Mouse (Mus musculus): ENCODE measurements around the gene Gm2237. TPM values are rescaled to one million over a fixed set of nuclear protein-coding genes. Genes with fewer than 3 reads are reported as not detected.
"Not testable (repeated sequence)": the region's sequence is repeated elsewhere in the genome, so short reads cannot be mapped to it uniquely, and the experiment has no call there.

Gene Gm2237
- 0.23 and 0.31 TPM in 2 replicates for polyA plus RNA-seq (2016; fragmentation: Nextera tagmentation; extraction: Ambion mirVana)

DNA sequence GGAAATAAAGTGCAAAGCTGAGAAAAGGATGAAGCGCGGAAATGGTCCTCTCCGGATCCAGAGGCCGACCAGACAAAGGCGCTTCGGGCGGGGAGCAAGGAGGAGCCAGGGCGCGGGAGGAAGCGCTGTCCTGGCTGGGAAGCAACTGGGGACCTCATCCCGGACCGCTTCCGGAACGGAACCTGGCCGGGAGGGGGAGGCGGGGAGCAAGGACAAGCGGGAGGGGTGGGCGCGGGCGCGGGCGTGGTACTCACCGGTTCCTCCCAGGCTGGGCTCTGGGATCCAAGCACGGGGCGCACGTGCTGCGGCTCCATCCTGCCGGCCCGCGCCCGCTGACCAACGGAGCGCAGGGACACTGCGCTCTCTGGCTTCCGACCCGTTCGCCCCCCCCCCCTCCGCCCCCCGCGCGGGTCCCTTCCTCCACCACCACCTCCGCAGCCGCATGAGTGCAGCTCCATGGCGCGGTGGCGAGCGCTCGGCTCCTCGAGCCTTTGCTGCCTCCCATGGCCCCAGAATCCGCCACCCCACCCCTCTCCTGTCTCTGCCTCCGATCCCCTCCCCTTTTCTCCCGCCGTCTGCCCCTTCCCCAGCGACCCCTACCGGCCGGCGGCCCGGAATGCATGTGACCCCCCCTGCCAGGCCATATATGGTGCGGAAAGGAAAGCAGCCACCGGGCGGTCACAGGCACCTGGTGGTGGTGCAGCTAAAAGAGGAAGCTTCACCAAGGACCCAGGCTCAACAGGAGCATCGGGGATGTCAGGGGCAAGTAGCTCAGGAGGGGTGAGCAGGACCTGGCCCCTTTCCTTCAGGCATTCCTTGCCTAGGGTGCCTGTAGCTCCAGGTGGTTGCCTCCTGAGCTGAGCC, at the start of gene Gm2237:
Gene Gm2237, minus strand, starts transcription at position 332 of the 864 bp plus-strand sequence.
- WGBS (ENCODE audit: insufficient replicate concordance) = under 1% methylated on average over 36 of the region's 62 CpGs
- not testable (repeated sequence) for H3K9ac ChIP-seq; H3K27me3 ChIP-seq (replicated peaks); H3K9me3 ChIP-seq (replicated peaks); H3K4me1 ChIP-seq; H3K27ac ChIP-seq; ATAC-seq; H3K36me3 ChIP-seq
- peak within 1 kb of the TSS; percentile 41 for H3K4me3 ChIP-seq
- H3K4me2 ChIP-seq = peak within 1 kb of the TSS; percentile 63

DNA sequence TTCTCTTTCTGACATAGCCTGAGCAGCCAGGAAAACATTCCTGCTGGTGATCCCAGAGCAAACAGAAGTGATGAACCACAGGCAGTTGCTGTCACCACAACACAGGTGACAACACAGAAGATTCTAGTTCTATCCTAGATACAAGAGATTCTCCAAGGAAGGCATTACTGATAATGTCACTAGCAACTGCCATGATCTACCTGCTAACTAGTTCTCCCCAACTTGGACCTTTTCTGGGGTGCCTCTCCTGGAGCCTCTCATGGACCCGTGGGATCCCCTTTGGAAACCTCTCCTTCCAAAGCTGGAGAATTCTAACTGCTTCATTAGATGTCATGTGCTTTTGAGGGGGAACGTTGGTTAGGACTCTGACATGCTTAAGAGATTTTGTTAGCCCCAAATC, 17.5 kb upstream of the Gm2237 start, which contains the start of gene Gm5458:
Gene Gm5458, minus strand, starts transcription at position 101 of the 400 bp plus-strand sequence.
- ATAC-seq; H3K4me3 ChIP-seq; H3K9me3 ChIP-seq (replicated peaks): not testable (repeated sequence)

DNA sequence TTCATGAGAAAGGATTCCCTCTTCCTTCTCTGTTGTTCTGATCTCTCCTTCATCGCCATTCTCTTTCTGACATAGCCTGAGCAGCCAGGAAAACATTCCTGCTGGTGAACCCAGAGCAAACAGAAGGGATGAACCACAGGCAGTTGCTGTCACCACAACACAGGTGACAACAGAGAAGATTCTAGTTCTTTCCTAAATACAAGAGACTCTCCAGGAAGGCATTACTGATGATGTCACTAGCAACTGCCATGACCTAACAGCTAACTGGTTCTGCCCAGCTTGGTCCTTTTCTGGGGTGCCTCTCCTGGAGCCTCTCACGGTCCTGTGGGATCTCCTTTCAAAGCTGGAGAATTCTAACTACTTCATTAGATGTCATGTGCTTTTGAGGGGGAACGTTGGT, 35.1 kb downstream of the Gm2237 start, which contains the start of gene Gm2244:
Gene Gm2244, minus strand, starts transcription at position 101 of the 400 bp plus-strand sequence.
- not testable (repeated sequence) for H3K9me3 ChIP-seq (replicated peaks); H3K4me1 ChIP-seq; H3K9ac ChIP-seq; H3K4me2 ChIP-seq; H3K36me3 ChIP-seq; H3K27ac ChIP-seq; ATAC-seq; H3K4me3 ChIP-seq; H3K27me3 ChIP-seq (replicated peaks)
- 69% methylated on average over 1 of the region's 3 CpGs for WGBS (ENCODE audit: insufficient replicate concordance)

More for the DNA sequence above, 17.5 kb upstream of the Gm2237 start, which contains the start of gene Gm5458:
- H3K36me3 ChIP-seq; H3K27ac ChIP-seq; H3K4me2 ChIP-seq; H3K4me1 ChIP-seq; H3K27me3 ChIP-seq (replicated peaks); H3K9ac ChIP-seq: not testable (repeated sequence)
- 60% methylated on average over 2 of the region's 2 CpGs for WGBS (ENCODE audit: insufficient replicate concordance)

Other genes starting within 250 kb of the Gm2237 start
- not detected in 2 replicates for gene Gm21738, start 166.2 kb downstream of the Gm2237 start, polyA plus RNA-seq (2016; fragmentation: Nextera tagmentation; extraction: Ambion mirVana)
- not detected in 2 replicates for gene Gm2244, start 35.2 kb downstream of the Gm2237 start, polyA plus RNA-seq (2016; fragmentation: Nextera tagmentation; extraction: Ambion mirVana)
- gene Gm5458, start 17.4 kb upstream of the Gm2237 start, polyA plus RNA-seq (2016; fragmentation: Nextera tagmentation; extraction: Ambion mirVana) = not detected in 2 replicates
- gene Nid2, start 166.1 kb upstream of the Gm2237 start, polyA plus RNA-seq (2016; fragmentation: Nextera tagmentation; extraction: Ambion mirVana) = 24.1 and 24.2 TPM in 2 replicates
- 118 and 123 TPM in 2 replicates for gene Rtraf, start 238.7 kb upstream of the Gm2237 start, polyA plus RNA-seq (2016; fragmentation: Nextera tagmentation; extraction: Ambion mirVana)

Data from liver, embryonic 12.5 days (tissue).